Mouse (Mus musculus) spleen, postnatal 10 days (tissue): ENCODE results near the gene Sik3.

Experiments used
- DNase-seq, 2 experiments: peaks; one replicate each; pipeline ENCODE4 v3.0.0; 2021 to 2022; ENCODE audit warnings: low spot score in 2 of 2

The Sik3 gene

DNA sequence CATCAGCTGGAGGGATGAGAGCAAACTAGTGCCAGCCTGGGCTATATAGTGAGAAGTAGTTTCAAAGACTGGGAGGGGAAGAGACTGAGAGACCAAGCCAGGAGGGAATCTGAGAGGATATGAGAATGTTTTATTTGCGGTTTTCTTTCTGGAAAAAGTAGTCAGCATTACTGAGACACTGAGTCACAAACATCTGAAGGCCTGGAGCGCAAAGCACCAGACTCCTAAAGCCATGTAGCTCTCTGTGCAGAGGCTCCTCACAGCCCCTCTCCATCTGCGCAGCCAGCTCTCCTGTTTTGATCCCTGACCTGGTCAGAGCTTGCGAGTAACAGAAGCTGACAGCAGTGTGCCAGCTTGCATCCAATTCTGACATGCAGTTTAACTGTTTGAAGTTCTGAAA lies 175.8 kb downstream of the Sik3 start:
- no peak for DNase-seq

DNA sequence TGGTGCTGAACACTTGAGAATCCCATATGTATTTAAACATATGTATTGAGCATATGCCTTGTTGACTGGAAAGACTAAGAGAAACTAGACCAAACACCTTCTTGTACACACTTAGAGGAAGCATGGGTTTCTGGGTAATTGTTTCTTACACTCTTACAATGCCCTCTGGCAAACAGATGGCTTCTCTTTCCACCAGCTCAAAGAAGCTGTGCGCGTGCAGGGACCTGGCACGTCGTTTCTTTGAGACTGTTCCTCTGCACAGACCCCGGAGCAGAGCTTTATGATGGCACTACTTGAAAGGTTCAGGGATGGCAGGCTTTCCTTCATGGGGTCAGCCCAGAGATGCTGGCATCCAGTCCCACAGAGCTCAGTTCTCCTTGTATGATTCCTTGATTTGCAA lies 176.3 kb downstream of the Sik3 start:
- DNase-seq = no peak

DNA sequence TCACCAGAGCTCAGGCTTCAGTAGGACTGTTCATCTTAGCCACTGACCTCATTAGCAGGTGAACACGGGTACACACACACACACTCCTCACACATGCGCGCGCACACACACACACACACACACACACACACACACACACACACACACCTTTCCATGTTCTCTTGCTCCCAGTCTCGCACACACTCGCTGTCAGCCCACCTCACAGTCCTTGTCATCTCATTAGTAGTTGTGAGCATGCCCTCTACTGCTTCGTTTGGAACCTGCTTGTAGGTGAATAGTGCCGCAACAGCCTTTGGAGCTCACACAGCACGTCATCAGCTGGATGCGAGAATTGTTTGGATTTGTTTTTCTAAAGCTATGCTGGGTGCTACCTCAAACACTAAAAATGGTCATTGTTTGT lies 176.8 kb downstream of the Sik3 start:
- DNase-seq = no peak

DNA sequence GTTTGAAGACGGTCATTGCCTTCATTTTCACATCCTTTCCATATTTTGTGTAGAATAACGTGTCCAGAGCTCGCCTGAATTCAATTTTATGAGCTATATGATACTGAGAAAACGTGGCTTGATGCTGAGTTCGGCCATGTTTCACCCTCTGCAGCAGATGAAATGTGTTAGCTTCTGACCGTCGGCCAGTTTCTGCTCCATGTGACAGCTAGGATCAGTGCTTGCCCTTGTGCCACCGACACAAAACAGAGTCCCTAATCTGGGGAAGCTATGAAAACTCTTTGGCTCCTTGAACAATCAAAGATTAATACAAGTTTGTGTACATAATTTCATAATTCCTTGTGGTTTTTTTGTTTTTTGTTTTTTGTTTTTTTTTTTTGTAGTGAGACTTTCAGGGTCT lies 178.6 kb downstream of the Sik3 start:
- no peak for DNase-seq

DNA sequence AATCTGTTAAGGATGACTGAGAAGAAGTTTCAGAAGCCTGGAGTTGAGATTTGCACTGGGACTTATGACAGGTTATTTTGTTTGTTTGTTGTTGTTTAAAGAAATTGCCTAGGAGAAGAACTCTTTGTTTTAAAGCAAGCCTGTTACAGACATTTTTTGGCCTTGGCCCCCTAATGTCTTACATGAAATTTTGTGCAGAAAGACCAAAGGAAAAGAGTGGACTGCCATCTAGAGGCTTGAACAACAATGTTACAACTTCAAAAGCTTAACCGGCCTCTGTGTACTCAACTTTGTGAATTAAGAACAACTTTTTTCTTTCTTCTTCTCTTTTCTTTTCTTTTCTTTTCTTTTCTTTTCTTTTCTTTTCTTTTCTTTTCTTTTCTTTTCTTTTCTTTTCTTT lies 179.0 kb downstream of the Sik3 start:
- no peak for DNase-seq

DNA sequence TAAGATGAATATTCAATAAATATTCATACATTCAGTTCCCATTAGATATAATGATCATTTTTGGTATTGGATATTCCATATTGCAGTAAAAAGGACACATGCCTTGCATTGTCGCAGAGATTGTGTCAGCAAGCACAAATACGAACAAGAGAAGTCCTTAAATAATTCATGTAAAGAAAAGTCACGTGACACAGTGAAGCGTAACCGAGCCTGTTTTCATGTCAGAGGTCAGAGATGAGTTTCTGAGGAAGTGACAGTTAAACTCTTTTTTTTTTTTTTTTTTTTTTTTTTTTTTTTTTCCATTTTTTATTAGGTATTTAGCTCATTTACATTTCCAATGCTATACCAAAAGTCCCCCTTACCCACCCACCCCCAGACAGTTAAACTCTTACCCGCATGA lies 180.0 kb downstream of the Sik3 start:
- no peak for DNase-seq

DNA sequence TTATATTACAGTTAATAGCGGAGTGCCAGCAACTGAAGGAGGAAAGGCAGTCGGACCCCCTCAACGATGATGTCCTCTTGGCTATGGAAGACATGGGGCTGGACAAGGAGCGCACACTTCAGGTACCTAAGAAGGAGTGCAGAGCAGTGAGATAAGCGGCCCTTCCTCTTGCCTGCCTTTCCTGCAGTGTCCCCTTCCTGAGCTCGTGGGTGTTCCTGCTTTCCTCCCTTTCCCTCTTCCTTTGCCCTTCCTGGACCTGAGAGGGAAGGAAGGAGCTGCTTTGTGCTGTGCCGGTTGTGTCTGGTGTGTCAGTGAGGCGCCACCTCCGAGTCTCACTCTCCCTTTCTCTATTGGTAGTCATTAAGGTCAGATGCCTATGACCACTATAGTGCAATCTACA lies 182.2 kb downstream of the Sik3 start:
- no peak for DNase-seq

DNA sequence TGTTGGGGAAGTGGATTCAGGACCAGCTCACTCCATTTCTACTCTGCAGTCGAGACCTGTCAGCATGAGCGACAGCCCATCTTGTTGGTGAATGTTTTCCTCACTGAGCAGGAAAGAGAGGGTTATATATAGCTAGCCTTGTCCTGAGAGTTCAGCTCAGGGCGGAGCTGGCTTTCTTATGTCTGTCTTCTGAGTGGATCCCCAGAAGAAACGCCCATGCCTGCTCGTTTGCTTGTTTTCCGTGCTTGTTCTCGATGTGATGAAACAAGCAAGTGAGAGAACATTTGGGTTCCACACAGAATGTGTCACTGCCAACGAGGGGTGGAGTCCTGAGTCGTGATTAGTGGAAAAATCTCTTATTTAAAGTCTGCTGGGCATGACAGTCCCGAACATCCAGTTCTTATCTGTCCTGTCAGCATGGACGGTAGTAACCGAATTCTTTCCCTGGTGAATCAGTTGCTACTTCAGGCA lies 184.1 kb downstream of the Sik3 start:
- no peak for DNase-seq

DNA sequence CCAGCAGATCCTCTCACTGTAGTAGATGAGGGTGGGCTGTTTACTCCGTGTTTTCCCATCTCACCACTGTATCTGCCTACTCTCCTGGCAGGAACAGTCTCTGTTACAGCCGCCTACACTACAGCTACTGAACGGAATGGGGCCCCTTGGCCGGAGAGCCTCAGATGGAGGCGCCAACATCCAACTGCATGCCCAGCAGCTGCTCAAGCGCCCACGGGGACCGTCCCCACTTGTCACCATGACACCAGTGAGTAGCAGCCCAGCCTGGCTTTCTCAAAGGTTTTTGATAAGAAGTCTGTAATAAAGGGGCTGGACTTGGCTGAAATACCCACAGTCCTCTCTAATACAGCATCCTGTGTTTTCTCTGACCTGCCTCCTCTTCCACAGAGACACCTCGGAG lies 185.8 kb downstream of the Sik3 start:
- DNase-seq = no peak

DNA sequence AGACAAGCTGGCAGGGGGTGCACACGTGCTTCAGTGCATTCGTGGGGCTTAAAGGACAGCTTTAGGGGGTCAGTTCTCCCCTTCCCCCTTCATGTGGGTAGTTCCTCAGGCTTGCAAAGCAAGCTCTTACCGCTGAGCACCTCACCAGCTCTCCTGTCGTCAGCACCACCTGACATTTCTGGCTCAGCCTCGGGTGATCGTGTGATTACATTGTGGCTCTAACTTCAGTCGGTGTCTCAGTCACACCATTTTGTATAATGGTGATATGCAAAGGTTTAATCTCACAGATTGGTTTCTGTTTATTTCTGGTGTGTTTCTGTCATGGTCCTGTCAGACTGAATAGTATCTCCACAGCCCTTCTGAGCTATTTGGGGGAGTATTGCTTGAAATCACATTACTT lies 186.3 kb downstream of the Sik3 start:
- no peak for DNase-seq

DNA sequence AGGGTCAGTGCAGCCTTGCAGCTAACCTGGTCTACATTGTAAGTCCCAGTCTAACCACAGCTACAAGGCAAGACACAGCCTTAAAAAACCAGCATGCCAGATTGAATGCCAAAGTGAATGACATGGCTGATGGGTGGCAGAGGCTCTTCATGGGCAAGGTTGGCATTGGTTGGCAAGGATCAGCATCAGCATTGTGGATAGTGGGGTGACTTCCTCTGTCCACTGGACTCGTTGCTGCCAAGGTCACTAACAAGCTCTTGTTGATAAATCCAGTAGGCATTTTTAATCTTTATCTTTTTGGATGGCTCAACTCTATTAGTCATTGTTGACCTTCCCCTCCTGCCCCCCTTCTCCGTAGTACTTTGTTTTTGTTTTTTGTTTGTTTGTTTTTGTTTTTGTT lies 187.0 kb downstream of the Sik3 start:
- no peak for DNase-seq

DNA sequence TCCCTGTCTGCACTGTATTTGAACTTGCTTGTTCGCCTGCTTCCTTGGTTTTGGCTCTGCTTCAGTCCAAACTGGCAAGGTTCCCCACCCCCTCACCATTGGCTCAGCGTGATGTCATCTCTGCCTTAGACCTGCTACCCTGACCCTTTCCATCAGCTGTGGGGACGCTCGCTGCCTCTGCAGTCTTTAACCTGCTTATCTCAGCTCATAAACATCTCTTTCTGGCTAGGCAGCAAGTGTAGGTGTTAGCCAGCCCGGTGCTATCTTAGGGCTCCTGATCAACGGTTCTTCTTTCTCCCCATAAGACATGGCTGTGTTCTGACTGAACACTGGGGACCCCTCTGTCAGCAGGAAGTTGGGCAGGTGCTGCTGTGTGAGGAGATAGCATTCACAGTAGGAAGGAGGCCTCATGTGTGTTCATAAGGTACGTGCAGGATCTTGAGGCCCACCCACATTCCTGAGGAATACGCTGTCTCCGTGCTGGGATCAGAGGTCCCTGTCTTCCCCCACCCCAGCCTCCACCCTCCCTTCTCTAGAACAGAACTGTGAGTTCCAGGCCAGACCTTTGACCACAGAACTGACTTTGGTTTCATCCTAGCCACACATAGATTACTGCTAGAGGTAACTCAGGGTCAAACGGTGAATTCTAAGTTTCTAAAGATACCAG lies 194.3 kb downstream of the Sik3 start:
- no peak for DNase-seq

DNA sequence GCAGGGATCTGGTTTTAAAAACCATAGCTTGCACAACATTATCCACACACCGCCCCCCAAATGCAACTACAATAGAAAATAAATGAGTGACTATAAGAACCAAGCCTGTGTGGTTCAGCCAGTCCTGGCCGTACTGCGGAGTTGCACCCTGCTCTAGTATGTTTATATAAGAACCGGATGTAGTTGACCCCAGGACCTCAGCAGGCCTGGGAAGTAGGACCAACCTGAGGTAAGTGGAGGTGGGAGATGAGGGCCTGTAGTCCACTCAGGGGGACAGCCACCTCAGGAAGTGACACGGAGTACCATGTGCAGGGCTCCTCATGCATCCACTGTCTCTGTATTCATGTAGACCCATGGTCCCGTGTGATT lies 194.9 kb downstream of the Sik3 start:
- no peak for DNase-seq

DNA sequence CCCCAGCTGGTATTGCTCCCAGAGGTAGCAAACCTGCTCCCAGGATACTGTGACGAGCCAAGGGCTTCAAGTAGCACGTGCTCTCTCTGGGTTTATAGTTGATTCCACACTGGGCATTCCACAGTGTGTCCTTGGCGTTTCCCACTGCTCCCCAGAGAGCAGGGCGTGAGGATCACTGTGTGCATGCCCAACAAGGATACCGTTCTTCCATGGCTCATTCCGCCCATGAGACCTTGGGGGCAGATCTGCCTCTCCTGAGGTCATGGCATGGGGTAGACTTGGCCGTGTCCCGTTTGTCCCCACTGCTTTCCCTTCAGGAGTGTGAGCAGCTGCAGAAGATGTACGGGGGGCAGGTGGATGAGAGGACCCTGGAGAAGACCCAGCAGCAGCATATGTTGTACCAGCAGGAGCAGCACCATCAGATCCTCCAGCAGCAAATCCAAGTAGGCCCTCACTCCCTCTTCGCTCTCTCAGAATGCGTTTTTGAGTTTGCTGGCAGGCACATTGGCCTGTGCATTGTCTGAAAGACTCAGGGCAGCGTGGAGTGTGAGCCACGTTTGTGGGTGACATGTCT lies 195.9 kb downstream of the Sik3 start:
- no peak for DNase-seq

DNA sequence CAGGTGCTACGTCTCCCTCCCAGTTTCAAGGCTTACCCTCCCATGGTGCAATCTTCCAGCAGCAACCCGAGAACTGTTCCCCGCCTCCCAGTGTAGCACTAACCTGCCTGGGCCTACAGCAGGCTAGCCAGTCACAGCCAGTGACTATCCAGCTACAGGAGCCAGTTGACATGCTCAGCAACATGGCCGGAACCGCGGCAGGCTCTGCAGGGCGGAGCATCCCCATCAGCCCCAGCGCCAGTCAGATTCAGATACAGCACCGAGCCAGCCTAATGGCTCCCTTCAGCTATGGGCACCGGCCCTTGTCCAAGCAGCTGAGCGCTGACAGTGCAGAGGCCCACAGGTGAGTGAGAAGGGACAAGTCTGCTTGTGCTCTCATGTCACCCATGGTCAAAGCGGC lies 197.9 kb downstream of the Sik3 start:
- no peak for DNase-seq

DNA sequence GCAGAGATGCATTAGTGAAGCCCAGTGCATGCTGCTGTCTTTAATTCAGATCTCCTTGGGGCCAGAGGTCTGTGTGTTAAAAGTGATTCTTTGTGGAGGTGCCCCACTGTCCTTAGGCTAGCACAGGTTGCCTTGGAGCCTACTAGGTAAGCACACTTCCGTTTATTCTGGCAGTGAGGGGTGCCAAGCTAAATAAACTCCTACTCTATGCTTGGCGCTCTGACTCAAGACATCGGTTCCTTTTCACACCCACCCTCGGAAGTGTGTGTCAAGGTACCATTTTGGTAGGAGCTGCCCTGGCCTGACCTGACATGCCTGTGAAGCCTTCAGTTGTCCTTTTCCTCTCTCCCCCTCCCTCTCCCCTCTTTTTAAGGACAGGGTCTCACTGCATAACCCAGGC lies 201.7 kb downstream of the Sik3 start:
- DNase-seq = no peak

DNA sequence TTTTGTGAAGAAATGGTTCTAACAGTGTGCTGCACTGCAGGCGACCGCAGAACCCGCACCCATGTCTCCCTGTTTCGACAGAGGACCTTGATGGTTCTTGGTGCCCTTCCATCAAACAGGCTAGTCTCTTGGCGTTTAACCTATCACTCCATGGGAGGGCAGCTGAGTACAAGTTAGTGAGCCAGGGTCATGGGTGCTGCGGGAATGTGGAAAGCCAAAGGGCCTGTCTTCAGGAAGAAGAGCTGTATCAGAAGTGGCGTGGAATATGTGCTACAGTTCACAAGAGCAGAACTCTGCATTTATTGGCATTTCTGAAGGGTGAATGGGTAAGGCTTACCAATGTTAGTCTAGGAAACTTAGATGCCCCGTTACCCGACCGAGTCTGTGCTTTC lies 202.3 kb downstream of the Sik3 start:
- no peak for DNase-seq

DNA sequence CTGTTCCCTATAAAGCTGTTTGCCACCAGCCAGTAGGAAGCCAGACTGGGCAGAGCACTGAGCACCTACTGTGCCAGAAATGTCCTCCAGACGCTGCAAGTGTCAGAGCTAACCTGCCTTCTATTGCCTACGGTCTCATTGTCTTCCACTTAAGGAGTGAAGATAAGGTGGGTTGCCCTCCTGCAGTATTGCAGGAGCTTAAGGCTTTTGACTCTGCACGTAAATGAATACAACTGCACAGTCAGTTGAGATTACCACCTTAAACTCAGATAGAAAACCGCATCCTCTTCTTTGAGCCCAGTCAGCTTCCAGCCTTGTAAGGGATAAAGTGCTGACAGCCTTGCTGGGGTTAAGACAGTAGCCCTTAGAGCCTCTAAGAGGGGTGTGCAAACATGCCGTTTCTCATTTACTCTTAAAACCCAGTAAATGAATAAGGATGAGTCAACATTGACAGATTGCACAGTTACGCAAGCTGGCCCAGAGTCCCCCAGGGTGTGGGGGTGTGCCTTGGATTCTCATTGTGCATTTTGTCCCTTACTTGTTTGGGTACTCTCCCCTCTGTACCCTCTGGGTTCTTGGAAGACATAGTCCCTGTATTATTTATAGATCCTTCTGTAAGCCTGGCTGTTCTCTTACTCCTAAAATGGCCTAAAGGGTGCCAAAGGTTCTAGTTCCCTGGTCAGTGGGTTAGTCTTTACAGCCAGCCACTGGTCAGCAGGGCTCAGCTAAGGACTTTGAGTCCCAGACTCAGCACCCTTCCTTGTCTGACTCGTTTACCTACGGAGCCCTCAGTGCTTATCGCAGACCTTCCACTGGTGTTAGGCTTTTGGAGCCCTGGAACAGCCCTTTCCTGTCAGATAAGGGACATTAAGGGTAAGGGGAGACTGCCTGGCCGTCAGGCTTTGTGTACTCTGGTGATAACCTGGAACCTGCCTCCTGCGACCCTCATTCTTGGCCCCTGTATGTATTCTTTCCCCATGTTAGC lies 203.0 kb downstream of the Sik3 start:
- no peak for DNase-seq

DNA sequence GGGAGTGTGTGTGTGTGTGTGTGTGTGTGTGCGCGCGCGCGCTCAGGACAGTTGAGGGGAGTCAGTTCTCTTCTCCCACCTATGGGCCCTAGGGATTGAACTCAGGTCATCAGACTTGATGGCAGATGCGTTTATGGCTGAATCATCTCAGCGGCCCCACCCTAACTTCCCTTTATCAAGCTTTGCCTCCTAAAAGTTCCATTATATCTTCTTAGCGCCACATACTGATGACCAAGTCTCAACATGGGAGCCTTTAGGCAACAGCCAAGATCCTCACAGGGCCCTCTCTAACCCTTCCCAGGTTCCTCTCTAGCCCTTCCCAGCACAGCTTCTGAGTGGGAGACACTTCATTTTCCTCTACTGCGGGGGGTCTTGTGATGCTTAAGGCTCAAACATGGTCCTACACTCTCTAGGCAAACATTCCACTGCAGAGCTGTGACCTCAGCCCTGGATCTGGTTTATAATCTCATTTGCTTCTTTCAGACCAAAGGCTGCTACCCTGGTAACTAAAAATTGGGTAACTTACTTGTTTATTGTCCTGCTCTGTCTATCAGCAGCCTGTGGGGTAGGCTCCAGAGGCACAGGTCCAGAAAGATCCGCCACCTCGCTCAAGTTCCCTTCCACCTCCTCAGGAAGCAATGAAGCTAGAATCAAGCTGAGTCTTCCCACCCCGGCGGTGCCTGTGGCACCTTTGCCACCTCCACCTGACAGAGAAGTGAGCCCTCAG lies 204.3 kb downstream of the Sik3 start:
- no peak for DNase-seq

DNA sequence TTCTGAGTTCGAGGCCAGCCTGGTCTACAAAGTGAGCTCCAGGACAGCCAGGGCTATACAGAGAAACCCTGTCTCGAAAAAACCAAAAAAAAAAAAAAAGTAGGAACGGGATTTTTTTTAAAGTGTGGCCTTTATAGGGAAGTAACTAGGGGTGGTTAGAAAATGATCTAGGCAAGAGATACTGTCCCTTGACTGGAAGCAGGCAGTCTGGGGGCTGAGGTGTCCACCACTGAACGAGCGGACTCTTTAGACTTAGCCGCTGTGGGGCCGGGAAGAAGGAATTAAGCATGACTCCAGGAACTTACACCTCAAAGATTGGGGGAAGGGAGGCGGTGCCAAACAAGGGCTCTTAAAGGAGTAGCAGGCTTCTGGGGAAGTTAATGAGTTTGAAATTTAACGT lies 205.6 kb downstream of the Sik3 start:
- DNase-seq = no peak

DNA sequence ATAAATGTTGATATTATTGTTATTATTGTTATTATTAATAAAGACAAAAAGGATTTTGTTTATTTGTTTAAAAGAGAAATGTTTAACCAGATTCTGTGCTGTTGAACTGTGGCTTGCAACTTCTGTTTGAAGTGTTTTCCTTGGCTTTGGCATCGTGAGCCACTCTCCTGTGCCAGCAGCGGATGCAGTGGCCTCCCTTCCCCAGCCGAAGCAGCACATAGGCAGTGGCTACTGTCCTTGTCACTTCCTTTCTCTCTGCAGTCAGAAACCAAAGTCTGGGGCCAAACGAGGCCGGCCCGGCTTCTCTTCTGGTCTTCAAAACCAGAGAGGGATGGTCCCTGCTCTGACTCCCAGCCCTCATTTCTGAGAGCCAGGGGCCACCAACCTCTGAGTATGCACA lies 210.5 kb downstream of the Sik3 start:
- DNase-seq = no peak

DNA sequence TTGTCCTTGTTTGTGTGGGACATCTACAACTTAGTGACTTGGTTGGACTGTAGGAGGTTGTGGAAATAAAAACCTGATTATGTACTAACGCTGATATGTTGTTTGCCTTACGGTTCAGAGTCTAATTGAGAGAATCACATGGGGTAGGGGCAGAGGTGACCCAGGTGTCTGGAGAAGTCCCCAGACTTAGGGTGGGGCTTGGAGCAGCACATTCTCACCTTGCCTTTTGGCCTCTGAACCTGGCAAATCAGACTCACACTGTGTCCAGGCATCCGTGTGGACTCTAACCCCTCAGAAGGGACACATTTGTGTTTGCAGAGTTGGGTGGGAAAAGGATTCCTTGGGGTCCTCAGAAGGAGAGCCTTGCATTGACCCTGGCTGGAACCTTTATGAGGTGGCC lies 211.5 kb downstream of the Sik3 start:
- no peak for DNase-seq
